ENCODE assay signal across 8 mouse cellular contexts in genomic region chr8:79293841-79294240, GRCm38 (mm10). TPM values are rescaled to one million over a fixed set of nuclear protein-coding genes. Genes with fewer than 3 reads are reported as not detected.
DNase-seq lines count a peak whose midpoint lies in the region; ATAC-seq and TF ChIP-seq lines count a peak whose summit lies in the region.

No protein-coding gene starts in this region.

- H3K27me3 ChIP-seq in heart, postnatal 0 days (ENCODE audit: control insufficient read depth, insufficient read depth, low read length): no peaks in the 10 kb centered on the region
- H3K27me3 ChIP-seq in hindbrain, embryonic 15.5 days: no peaks in the 10 kb centered on the region
- H3K27me3 ChIP-seq in midbrain, embryonic 14.5 days (ENCODE audit: control insufficient read depth, insufficient read depth, low read length): no peaks in the 10 kb centered on the region

- peaks cover 10% of the 10 kb centered on the region for H3K4me1 ChIP-seq in heart, postnatal 0 days (ENCODE audit: control insufficient read depth, insufficient read depth)
- H3K4me1 ChIP-seq in hindbrain, embryonic 15.5 days (replicated peaks): peaks cover 32% of the 10 kb centered on the region
- peaks cover 17% of the 10 kb centered on the region for H3K4me1 ChIP-seq in midbrain, embryonic 14.5 days (ENCODE audit: control insufficient read depth, insufficient read depth, low read length)

- peak overlapping the region; percentile 77 for H3K9ac ChIP-seq in heart, postnatal 0 days (replicated peaks; ENCODE audit: low read depth, low read length)
- peak overlapping the region; percentile 83; the same call in 1 of the 2 replicates for H3K9ac ChIP-seq in hindbrain, embryonic 15.5 days
- H3K9ac ChIP-seq in midbrain, embryonic 14.5 days (replicated peaks; ENCODE audit: low read length): peak overlapping the region; percentile 84

- H3K36me3 ChIP-seq in heart, postnatal 0 days (replicated peaks; ENCODE audit: control insufficient read depth, insufficient read depth, low read length): no peaks in the 10 kb centered on the region
- no peaks in the 10 kb centered on the region for H3K36me3 ChIP-seq in hindbrain, embryonic 15.5 days
- H3K36me3 ChIP-seq in midbrain, embryonic 14.5 days (ENCODE audit: control insufficient read depth, insufficient read depth, low read length): no peaks in the 10 kb centered on the region

- 39% methylated on average over 3 of the region's 3 CpGs for WGBS in heart, postnatal 0 days
- WGBS in hindbrain, embryonic 15.5 days: 68% methylated on average over 3 of the region's 3 CpGs
- 73% methylated on average over 3 of the region's 3 CpGs for WGBS in midbrain, embryonic 14.5 days

- no peak for TF ChIP-seq CTCF in heart, postnatal 0 days (IDR thresholded peaks at IDR 0.05; ENCODE audit: low read depth)

- no peak for TF ChIP-seq EP300 in heart, postnatal 0 days (IDR thresholded peaks at IDR 0.05; ENCODE audit: low read depth)

- no peaks in the 10 kb centered on the region for H3K9me3 ChIP-seq in heart, postnatal 0 days (replicated peaks; ENCODE audit: control insufficient read depth, low read length)
- no peaks in the 10 kb centered on the region for H3K9me3 ChIP-seq in hindbrain, embryonic 15.5 days
- no peaks in the 10 kb centered on the region for H3K9me3 ChIP-seq in midbrain, embryonic 14.5 days (ENCODE audit: control insufficient read depth, low read length)

- H3K4me3 ChIP-seq in heart, postnatal 0 days (ENCODE audit: low read depth, low read length): peak overlapping the region; percentile 57
- peak overlapping the region; percentile 74 for H3K4me3 ChIP-seq in hindbrain, embryonic 15.5 days
- peak overlapping the region; percentile 68 for H3K4me3 ChIP-seq in midbrain, embryonic 14.5 days (replicated peaks; ENCODE audit: low read depth, low read length)

- H3K27ac ChIP-seq in heart, postnatal 0 days (ENCODE audit: low read depth): peak overlapping the region; percentile 93
- peak overlapping the region; percentile 97 for H3K27ac ChIP-seq in hindbrain, embryonic 15.5 days (replicated peaks)
- H3K27ac ChIP-seq in midbrain, embryonic 14.5 days (replicated peaks; ENCODE audit: low read depth, low read length): 0 out of 2 replicates have a peak overlapping the region, but pooled peaks have one; percentile 37

- ATAC-seq in heart, postnatal 0 days (ENCODE audit: insufficient read depth, low read depth): no peak
- no peak for ATAC-seq in hindbrain, embryonic 15.5 days (ENCODE audit: low FRiP score, low read depth)
- no peak for ATAC-seq in midbrain, embryonic 14.5 days (ENCODE audit: low FRiP score, low TSS enrichment)
- no peak for ATAC-seq in granulocyte monocyte progenitor cell, adult 5-6 weeks (replicated peaks; ENCODE audit: poor library complexity, severe bottlenecking)

- DNase-seq in heart, postnatal 0 days (ENCODE audit: low spot score): peak; percentile 43
- DNase-seq in heart, adult 18-20 months: no peak
- DNase-seq in brain, adult 2 months (ENCODE audit: low read depth, low spot score): peak; percentile 19
- DNase-seq in midbrain, embryonic 14.5 days: no peak
- DNase-seq in frontal cortex, postnatal 10 days (ENCODE audit: low spot score in 2 of 2): no peak
- DNase-seq in layer of hippocampus, adult 11-12 months (ENCODE audit: low spot score): no peak

- peak overlapping the region; percentile 68 for H3K4me2 ChIP-seq in heart, postnatal 0 days (ENCODE audit: low read depth, low read length)
- H3K4me2 ChIP-seq in hindbrain, embryonic 15.5 days: peak overlapping the region; percentile 86
- peak overlapping the region; percentile 84 for H3K4me2 ChIP-seq in midbrain, embryonic 14.5 days (ENCODE audit: low read length)

RNA-seq across cellular contexts. Expression of gene Mmaa, which starts 0.9 kb away (rescaled TPM):
- 9.6 and 11.3 TPM in 2 replicates for total RNA-seq in heart, postnatal 0 days (2014; rRNA removed; ENCODE audit: low replicate concordance)
- polyA plus RNA-seq in heart, postnatal 0 days (2015; fragmentation: Nextera tagmentation; extraction: Ambion mirVana): 14.0 and 18.3 TPM in 2 replicates
- total RNA-seq in heart, adult 18-20 months (2021): 10 to 100 TPM; 39.9 to 44.5 TPM
- polyA plus RNA-seq in hindbrain, embryonic 15.5 days (2015; fragmentation: Nextera tagmentation; extraction: Ambion mirVana): 16.7 and 17.8 TPM in 2 replicates
- polyA plus RNA-seq in midbrain, embryonic 14.5 days (2014; fragmentation: Nextera tagmentation; extraction: Ambion mirVana): 17.9 and 18.0 TPM in 2 replicates
- 2.0 and 2.5 TPM in 2 replicates for total RNA-seq in granulocyte monocyte progenitor cell, adult 5-6 weeks (2014; fragmentation: Nextera tagmentation)
- total RNA-seq in granulocyte monocyte progenitor cell, adult 5-6 weeks (2017): 3.6 and 7.0 TPM in 2 replicates

RNA-seq across cellular contexts. Expression of gene 1700011L22Rik, which starts 45.5 kb away (rescaled TPM):
- not detected in 2 replicates for total RNA-seq in heart, postnatal 0 days (2014; rRNA removed; ENCODE audit: low replicate concordance)
- polyA plus RNA-seq in heart, postnatal 0 days (2015; fragmentation: Nextera tagmentation; extraction: Ambion mirVana): 0.12 TPM in 1 of 2 replicates, not detected in the other
- not detected for total RNA-seq in heart, adult 18-20 months (2021)
- polyA plus RNA-seq in hindbrain, embryonic 15.5 days (2015; fragmentation: Nextera tagmentation; extraction: Ambion mirVana): not detected in 2 replicates
- polyA plus RNA-seq in midbrain, embryonic 14.5 days (2014; fragmentation: Nextera tagmentation; extraction: Ambion mirVana): not detected in 2 replicates
- total RNA-seq in granulocyte monocyte progenitor cell, adult 5-6 weeks (2014; fragmentation: Nextera tagmentation): not detected in 2 replicates
- total RNA-seq in granulocyte monocyte progenitor cell, adult 5-6 weeks (2017): not detected in 2 replicates

Comparison
In these comparisons a context has a peak if more than half of its experiments do, and no peak if none do; other contexts are left out.
1. DNase-seq: peak in heart, postnatal 0 days (single experiment) and brain, adult 2 months (single experiment); none in heart, adult 18-20 months (0 of 2), midbrain, embryonic 14.5 days (single experiment), frontal cortex, postnatal 10 days (0 of 2) and layer of hippocampus, adult 11-12 months (single experiment).
2. H3K27ac ChIP-seq: peak in every context shown above with its lines; median percentile 97 in hindbrain, embryonic 15.5 days; 93 in heart, postnatal 0 days; 37 in midbrain, embryonic 14.5 days.
3. Peak in every context shown above with its lines, with median percentiles within 50 percentile points of each other: H3K4me2 ChIP-seq, H3K4me3 ChIP-seq and H3K9ac ChIP-seq.